Mouse (Mus musculus) lung, postnatal 25 days (tissue): Measurements from ENCODE around the gene Senp7.
"Not testable (repeated sequence)": the region's sequence is repeated elsewhere in the genome, so short reads cannot be mapped to it uniquely, and the experiment has no call there.

Experiments
- DNase-seq: peaks from one replicate; pipeline ENCODE4 v3.0.0; 2022; ENCODE audit warnings: low spot score

Senp7 gene

GRCm38 (mm10) chr16:56066113-56066512, 18.0 kb downstream of the Senp7 start:
- no peak for DNase-seq

GRCm38 (mm10) chr16:56068523-56069070, 20.5 kb downstream of the Senp7 start:
- no peak for DNase-seq

GRCm38 (mm10) chr16:56071317-56072232, 23.4 kb downstream of the Senp7 start:
- DNase-seq = no peak

- no peak for DNase-seq
These were observed 24.4 kb downstream of the Senp7 start for GRCm38 (mm10) chr16:56072533-56072932.

- DNase-seq = not testable (repeated sequence)
These were observed 25.0 kb downstream of the Senp7 start for GRCm38 (mm10) chr16:56073150-56073549.

GRCm38 (mm10) chr16:56074122-56074521, 26.0 kb downstream of the Senp7 start:
- DNase-seq = no peak

GRCm38 (mm10) chr16:56074565-56074964, 26.4 kb downstream of the Senp7 start:
- no peak for DNase-seq

- DNase-seq = peak; percentile 82
These were observed 27.3 kb downstream of the Senp7 start for GRCm38 (mm10) chr16:56075222-56076111.

- DNase-seq = no peak
These were observed 28.2 kb downstream of the Senp7 start for GRCm38 (mm10) chr16:56076121-56076869.

- DNase-seq = no peak
These were observed 31.3 kb downstream of the Senp7 start for GRCm38 (mm10) chr16:56079419-56079818.

- no peak for DNase-seq
These were observed 33.6 kb downstream of the Senp7 start for GRCm38 (mm10) chr16:56081691-56082090.

GRCm38 (mm10) chr16:56086336-56086735, 38.2 kb downstream of the Senp7 start:
- no peak for DNase-seq

GRCm38 (mm10) chr16:56090385-56090784, 42.2 kb downstream of the Senp7 start:
- no peak for DNase-seq

GRCm38 (mm10) chr16:56096401-56097018, 48.4 kb downstream of the Senp7 start:
- DNase-seq = not testable (repeated sequence)

- DNase-seq = no peak
These were observed 67.6 kb downstream of the Senp7 start for GRCm38 (mm10) chr16:56115706-56116105.

GRCm38 (mm10) chr16:56116155-56116554, 68.0 kb downstream of the Senp7 start:
- DNase-seq = no peak

GRCm38 (mm10) chr16:56117327-56118180, 69.4 kb downstream of the Senp7 start:
- DNase-seq = no peak

- no peak for DNase-seq
These were observed 74.4 kb downstream of the Senp7 start for GRCm38 (mm10) chr16:56122517-56122916.

- DNase-seq = no peak
These were observed 75.9 kb downstream of the Senp7 start for GRCm38 (mm10) chr16:56124045-56124444.

GRCm38 (mm10) chr16:56131666-56132065, 83.5 kb downstream of the Senp7 start:
- DNase-seq = peak; percentile 38
